Mouse (Mus musculus) layer of hippocampus, adult 8-10 months (tissue): Measurements from ENCODE around the gene Enox1. TPM values are rescaled to one million over a fixed set of nuclear protein-coding genes. Genes with fewer than 3 reads are reported as not detected.
"Not testable (repeated sequence)": the region's sequence is repeated elsewhere in the genome, so short reads cannot be mapped to it uniquely, and the experiment has no call there.

Experiments
- DNase-seq, 2 experiments: peaks; one replicate each; pipeline ENCODE4 v3.0.0; 2022; ENCODE audit warnings: low spot score in 2 of 2
- total RNA-seq, 4 experiments: library from RNA; stranded (reverse); gene quantifications; 2 replicates each; pipeline ENCODE4 v1.2.4; 2022

Enox1 gene
- total RNA-seq, 4 experiments from 2014 or later: 52.2 to 66.6 (median 56.4) TPM

- no peak for DNase-seq
Observed at GRCm38 (mm10) chr14:77509042-77509441, 352.5 kb downstream of the Enox1 start.

DNA sequence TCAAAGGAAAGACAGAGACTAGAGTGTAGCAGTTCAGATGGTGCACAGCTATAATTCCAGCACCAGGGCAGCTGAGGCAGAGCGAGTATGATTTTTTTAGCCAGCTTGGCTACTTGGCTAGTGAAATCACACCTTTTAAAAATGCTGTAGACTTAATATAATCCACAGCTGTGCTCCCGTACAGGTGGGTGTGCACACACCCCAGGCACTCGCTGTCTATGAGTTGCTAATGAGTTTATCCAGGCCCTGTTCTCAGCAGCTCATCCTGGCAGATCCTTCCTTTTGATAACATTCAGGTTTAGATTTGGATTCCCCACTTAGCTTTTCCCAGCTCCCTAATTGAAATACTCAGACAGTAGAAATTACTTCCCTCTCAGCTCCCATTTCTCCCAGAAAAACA is 353.4 kb downstream of the Enox1 start:
- no peak for DNase-seq

DNA sequence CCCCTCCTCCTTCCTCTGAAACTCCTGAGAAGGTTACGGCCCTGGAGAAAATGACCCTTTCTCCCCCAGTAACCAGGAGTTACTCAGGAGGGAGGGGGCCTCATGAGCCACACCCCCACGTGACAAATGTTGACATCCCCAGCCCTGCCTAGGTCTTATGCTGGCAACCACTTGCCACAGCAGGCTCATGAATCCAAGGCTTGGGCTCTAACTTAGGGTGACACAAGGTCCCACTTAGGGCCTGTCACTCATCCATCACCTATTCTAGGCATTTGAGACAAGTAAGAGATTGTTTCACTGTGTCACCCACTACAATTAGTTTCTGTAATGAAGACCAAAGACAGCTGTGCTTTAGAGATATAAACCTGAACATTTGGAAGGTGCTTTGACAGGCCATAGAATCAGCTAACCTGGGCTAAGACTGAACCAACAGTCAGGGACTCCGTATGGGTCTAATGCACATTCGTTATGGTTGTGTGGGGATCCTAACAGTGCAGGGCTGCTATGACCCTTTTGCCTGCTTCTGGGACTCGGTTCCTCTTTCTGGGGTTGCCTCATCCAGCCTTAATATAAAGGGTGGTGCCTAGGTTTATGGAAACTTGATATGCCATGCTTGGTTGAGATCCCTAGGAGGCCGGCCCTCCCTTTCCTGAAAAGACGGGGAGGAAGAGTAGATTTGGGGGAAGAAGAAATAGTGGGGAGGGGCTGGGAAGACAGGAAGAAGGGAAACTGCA is 354.7 kb downstream of the Enox1 start:
- no peak for DNase-seq

DNA sequence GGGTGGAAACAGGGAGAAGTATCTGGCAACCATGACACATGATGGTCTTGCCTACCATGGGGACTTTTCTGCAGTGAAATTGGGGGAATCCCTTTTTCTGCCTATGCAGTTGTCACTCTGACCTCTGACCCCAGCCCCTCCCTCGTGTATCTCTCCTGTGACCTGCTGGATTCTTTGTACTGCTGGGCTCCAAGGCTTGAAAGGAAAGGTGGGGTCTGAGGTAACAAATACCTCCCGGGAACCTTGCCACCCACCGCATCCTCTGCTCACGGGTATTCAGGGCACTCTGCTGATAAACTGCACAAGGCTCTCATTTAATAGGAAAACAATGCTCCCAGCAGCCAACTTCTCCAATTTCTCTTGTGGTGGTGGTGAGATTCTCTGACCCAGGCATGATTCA is 361.5 kb downstream of the Enox1 start:
- no peak for DNase-seq

- no peak for DNase-seq
Observed at GRCm38 (mm10) chr14:77518941-77519695, 362.6 kb downstream of the Enox1 start.

GRCm38 (mm10) chr14:77519701-77520100 is 363.1 kb downstream of the Enox1 start:
- DNase-seq: no peak

- no peak for DNase-seq
Observed at GRCm38 (mm10) chr14:77524303-77524702, 367.7 kb downstream of the Enox1 start.

DNA sequence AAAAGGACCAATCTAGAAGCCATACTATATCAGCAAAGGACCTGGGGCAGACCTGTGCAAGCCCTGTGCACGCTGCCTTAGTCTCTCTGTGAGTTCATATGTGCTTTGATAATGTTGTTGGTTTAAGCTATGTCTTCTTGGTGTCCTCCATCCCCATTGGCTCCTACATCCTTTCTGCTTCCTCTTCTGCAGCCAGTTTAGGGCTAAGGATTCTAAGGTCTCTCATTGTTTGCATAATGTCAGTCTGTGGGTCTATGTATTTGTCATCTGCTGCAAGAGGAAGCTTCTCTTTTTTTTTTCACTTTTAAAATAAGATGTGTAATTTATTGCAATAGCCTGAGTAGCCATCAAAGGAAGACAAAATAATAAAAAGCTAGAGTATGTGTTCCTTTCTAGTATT is 369.7 kb downstream of the Enox1 start:
- no peak for DNase-seq

- no peak for DNase-seq
Observed at GRCm38 (mm10) chr14:77529201-77529600, 372.6 kb downstream of the Enox1 start.

- DNase-seq: no peak
Observed at GRCm38 (mm10) chr14:77529621-77530020, 373.1 kb downstream of the Enox1 start.

DNA sequence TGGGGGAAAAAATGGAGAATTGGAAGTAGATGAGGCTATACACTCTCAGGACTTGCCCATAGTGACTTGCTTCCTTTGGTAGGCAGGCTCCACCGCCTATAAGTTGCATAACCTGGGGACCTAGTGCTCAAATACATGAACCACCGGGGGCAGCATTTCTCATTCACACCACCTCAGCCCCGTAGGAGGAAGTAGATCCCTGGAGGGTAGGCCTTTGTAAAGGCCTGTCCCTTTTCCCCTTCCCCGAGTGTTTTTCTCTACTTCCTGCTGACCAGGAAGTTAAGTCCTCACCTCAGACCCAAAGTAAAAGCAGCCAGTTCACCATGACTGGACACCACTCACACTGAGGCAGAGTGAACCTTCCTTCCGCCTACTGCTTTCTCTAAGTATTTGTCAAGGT is 377.1 kb downstream of the Enox1 start:
- DNase-seq: no peak

DNA sequence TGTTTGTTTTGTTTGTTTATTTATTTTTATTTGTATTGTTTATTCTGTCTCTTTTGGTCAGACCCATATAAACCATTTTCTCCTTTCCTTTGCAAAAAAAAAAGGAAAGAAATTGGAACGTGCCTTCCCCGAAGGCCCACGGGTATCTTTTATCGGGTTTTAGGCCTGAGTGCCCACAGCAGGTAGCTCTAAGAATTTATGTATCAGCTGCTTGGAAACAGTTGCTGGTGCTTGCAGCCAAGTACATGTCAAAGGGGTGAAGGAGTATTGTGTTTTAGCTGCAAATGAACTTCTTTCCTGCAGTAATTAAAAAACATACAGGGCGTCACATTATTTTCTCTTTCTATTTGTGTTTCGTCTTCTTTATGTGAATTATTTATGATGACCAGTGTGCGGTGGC is 377.6 kb downstream of the Enox1 start:
- DNase-seq: no peak

GRCm38 (mm10) chr14:77536592-77536991 is 380.0 kb downstream of the Enox1 start:
- no peak for DNase-seq

GRCm38 (mm10) chr14:77539563-77539962 is 383.0 kb downstream of the Enox1 start:
- not testable (repeated sequence) for DNase-seq

DNA sequence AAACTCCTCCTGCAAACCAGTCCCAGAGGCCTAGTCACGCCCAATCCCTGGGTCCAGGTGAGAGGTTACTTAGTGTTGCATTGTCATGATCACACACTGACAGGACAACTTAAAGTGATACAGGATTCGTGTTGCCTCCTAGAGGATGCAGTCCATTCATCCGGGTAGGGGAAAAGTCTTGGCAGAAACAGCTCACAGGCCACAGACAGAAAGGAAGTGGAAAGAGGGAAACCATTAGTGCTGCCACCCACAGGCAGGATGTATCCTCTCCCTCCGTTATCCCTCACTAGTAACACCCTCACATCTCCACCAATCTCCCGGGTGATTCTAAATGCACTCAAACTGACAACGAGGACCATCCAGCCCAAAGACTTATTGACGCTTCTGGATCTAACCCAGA is 385.4 kb downstream of the Enox1 start:
- DNase-seq: no peak

DNA sequence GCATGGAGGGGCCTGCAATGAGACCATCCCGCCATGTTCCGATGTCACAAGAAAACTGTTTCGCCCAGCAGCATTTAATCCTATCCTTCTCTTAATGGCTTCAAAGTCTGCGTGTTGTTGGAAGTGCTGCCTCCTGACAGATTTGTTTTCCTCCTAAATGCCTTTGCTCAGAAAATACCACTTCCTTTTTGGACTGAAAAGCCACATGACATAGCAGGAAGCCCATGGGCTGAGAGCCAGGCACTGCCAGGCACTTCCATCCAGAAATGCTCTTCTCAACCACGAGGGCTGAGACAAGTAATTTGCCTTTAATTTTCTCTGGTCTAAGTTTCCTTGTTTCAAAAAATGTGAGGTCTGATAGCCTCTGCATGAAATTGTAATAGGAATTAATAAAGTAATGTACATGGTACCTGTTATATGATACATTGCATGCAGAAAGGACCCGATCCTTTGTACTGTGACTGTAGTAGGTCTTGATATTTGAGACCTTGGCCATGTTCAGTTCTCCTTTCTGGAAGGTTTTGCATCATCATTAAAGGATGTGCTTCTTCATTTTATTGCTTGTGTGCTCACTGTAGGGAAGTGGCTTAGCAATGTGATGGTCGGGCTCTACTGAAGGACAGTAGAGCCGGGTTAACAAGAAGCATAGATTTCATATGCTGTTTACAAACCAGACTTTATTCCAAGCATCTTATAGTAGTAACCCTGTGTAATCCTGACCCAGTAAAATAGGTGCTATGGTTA is 390.1 kb downstream of the Enox1 start:
- DNase-seq: no peak

DNA sequence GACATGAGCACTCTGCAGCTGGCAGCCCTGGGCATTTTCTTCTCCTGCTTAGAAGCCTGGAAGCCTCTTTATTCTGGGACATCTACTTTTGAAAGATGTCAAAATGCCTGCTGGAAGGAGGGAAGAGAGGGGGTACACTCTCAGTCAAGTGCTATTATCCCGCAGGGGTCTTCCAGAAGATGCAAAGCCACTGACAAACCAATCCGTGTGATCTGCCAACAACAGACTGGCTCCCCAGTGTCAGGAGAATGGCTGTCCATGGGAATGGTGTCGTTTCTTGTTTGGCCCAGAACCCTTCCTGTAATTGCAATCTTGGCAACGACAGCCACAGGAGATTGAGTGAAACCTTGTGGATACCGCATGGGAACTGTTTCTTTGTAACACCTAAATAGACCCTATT is 390.8 kb downstream of the Enox1 start:
- DNase-seq: no peak

- no peak for DNase-seq
Observed at GRCm38 (mm10) chr14:77548963-77549362, 392.4 kb downstream of the Enox1 start.

- no peak for DNase-seq
Observed at GRCm38 (mm10) chr14:77557446-77558070, 401.0 kb downstream of the Enox1 start.

- no peak for DNase-seq
Observed at GRCm38 (mm10) chr14:77558910-77559309, 402.3 kb downstream of the Enox1 start.

DNA sequence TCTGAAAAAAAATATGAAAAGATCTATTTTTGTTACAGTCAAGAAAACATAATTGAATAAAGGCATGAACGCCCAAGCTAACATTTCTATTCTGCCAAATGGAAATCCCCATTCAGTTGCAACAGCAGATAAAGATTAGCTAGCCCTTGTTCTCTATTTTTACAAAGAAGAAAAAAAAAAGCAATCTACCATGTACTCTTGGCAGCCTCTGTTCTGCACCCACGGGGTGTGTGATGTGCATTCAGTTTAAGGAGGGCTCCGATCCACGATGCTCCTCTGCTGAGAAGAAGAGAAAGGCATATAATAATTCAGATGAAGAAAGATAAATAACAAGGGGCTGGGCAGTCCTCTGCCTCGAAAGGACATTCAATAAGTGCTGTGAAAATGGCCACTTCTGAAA is 403.2 kb downstream of the Enox1 start:
- DNase-seq: no peak
